Mouse (Mus musculus) heart, postnatal 14 days (tissue): ENCODE data around the gene Lsm7. TPM values are rescaled to one million over a fixed set of nuclear protein-coding genes. Genes with fewer than 3 reads are reported as not detected.

Source experiments
- microRNA-seq, 2 experiments: library from miRNA; unstranded; fragments of <30 nt; microRNA quantifications; one replicate each; pipeline ENCODE4 v1.2.0; 2021 to 2022
- total RNA-seq, 2 experiments: library from RNA; stranded (reverse); gene quantifications; 2 replicates each; pipeline ENCODE4 v1.2.3; 2021

Lsm7 gene
- total RNA-seq, 2 experiments from 2014 or later = 21.3 to 28.3 TPM

Small RNA genes lying within 50 kb of the gene (microRNA-seq; reads per million reads assigned to microRNA genes)
- 3.2 to 5.9 reads per million in 2 experiments for gene Mir1982

Other genes starting within 250 kb of the Lsm7 start
- gene Gm49322, start 249.2 kb downstream of the Lsm7 start, total RNA-seq = under 1 TPM; 0.55 to 0.71 TPM
- gene Csnk1g2, start 232.4 kb downstream of the Lsm7 start, total RNA-seq = 100 to 1,000 TPM; 123 to 131 TPM
- 10 to 100 TPM; 40.6 to 41.9 TPM for gene Btbd2, start 198.1 kb downstream of the Lsm7 start, total RNA-seq
- 100 to 1,000 TPM; 166 to 169 TPM for gene Mknk2, start 177.1 kb downstream of the Lsm7 start, total RNA-seq
- 10 to 100 TPM in 1 of 2 experiments, 1 to 10 TPM in 1; 7.0 to 11.4 TPM for gene Mob3a, start 153.2 kb downstream of the Lsm7 start, total RNA-seq
- 1 to 10 TPM; 4.5 to 4.9 TPM for gene Izumo4, start 153.0 kb downstream of the Lsm7 start, total RNA-seq
- 10 to 100 TPM; 44.6 to 47.8 TPM for gene Ap3d1, start 112.9 kb downstream of the Lsm7 start, total RNA-seq
- gene Dot1l, start 100.0 kb downstream of the Lsm7 start, total RNA-seq = 10 to 100 TPM; 55.1 to 56.3 TPM
- gene Sf3a2, start 57.0 kb downstream of the Lsm7 start, total RNA-seq = 10 to 100 TPM; 27.0 to 31.6 TPM
- 10 to 100 TPM; 35.7 to 36.3 TPM for gene Plekhj1, start 56.6 kb downstream of the Lsm7 start, total RNA-seq
- gene Amh, start 50.0 kb downstream of the Lsm7 start, total RNA-seq = under 1 TPM; 0.56 to 0.65 TPM
- not detected for gene Jsrp1, start 41.7 kb downstream of the Lsm7 start, total RNA-seq
- gene Oaz1, start 28.6 kb downstream of the Lsm7 start, total RNA-seq = 100 to 1,000 TPM; 893 to 962 TPM
- gene Lingo3, start 11.2 kb downstream of the Lsm7 start, total RNA-seq = 1 to 10 TPM; 4.2 to 5.7 TPM
- gene Sppl2b, start 66 bp upstream of the Lsm7 start, total RNA-seq = 10 to 100 TPM; 26.6 to 28.5 TPM
- not detected for gene Tmprss9, start 16.6 kb upstream of the Lsm7 start, total RNA-seq
- gene Timm13, start 45.8 kb upstream of the Lsm7 start, total RNA-seq = 100 to 1,000 TPM; 145 to 161 TPM
- gene Lmnb2, start 63.0 kb upstream of the Lsm7 start, total RNA-seq = 1 to 10 TPM; 5.1 to 7.0 TPM
- 10 to 100 TPM; 13.6 to 17.2 TPM for gene Gadd45b, start 74.9 kb upstream of the Lsm7 start, total RNA-seq
- gene Gng7, start 159.7 kb upstream of the Lsm7 start, total RNA-seq = under 1 TPM; 0.27 to 0.31 TPM
- gene Diras1, start 170.5 kb upstream of the Lsm7 start, total RNA-seq = under 1 TPM in 1 of 2 experiments, not detected in 1; 0.10 TPM
- 10 to 100 TPM; 13.6 to 14.8 TPM for gene Slc39a3, start 182.2 kb upstream of the Lsm7 start, total RNA-seq
- 10 to 100 TPM; 91.5 to 93.3 TPM for gene Sgta, start 205.0 kb upstream of the Lsm7 start, total RNA-seq
- 10 to 100 TPM; 10.3 to 10.9 TPM for gene Thop1, start 214.8 kb upstream of the Lsm7 start, total RNA-seq
- gene Creb3l3, start 243.7 kb upstream of the Lsm7 start, total RNA-seq = under 1 TPM; 0.69 to 0.90 TPM